Comparison of ENCODE assay signal across 38 mouse cellular contexts in genomic region chr11:26202842-26203241, GRCm38 (mm10). TPM values are rescaled to one million over a fixed set of nuclear protein-coding genes. Genes with fewer than 3 reads are reported as not detected.
"Had no signal": no experiment of that assay in that cellular context is flagged by ENCODE, and none has a peak within 500 bp of the region (broad histone marks: within the 10 kb centered on the region; RNA-seq: fewer than 3 reads in every experiment).

No protein-coding gene starts in this region.

- H3K4me1 ChIP-seq: heart, embryonic 10.5 days; heart, embryonic 12.5 days; heart, embryonic 13.5 days; heart, embryonic 15.5 days; hindbrain, embryonic 10.5 days; hindbrain, embryonic 12.5 days; hindbrain, embryonic 13.5 days; hindbrain, embryonic 15.5 days; intestine, embryonic 15.5 days; kidney, embryonic 15.5 days had no signal

- H3K4me2 ChIP-seq: heart, embryonic 11.5 days; heart, embryonic 12.5 days; heart, embryonic 13.5 days; heart, embryonic 15.5 days; hindbrain, embryonic 12.5 days; hindbrain, embryonic 13.5 days; hindbrain, embryonic 14.5 days; hindbrain, embryonic 15.5 days; intestine, embryonic 15.5 days; kidney, embryonic 15.5 days had no signal

- H3K4me3 ChIP-seq: heart, embryonic 10.5 days; heart, embryonic 12.5 days; heart, embryonic 13.5 days; heart, embryonic 15.5 days; hindbrain, embryonic 10.5 days; hindbrain, embryonic 12.5 days; hindbrain, embryonic 13.5 days; hindbrain, embryonic 15.5 days; intestine, embryonic 15.5 days; kidney, embryonic 15.5 days; layer of hippocampus, adult 2 months; left cerebral cortex, adult 2 months had no signal

- H3K36me3 ChIP-seq: heart, embryonic 10.5 days; heart, embryonic 12.5 days; heart, embryonic 13.5 days; heart, embryonic 15.5 days; hindbrain, embryonic 10.5 days; hindbrain, embryonic 12.5 days; hindbrain, embryonic 13.5 days; hindbrain, embryonic 15.5 days; intestine, embryonic 15.5 days; kidney, embryonic 15.5 days had no signal

- ATAC-seq: hindbrain, embryonic 16.5 days; hindbrain, postnatal 0 days; inflammation-experienced regulatory T-cells, adult 6 months; intestine, embryonic 15.5 days; intestine, embryonic 16.5 days; intestine, postnatal 0 days had no signal

- H3K27me3 ChIP-seq: heart, embryonic 12.5 days; heart, embryonic 13.5 days; heart, embryonic 15.5 days; hindbrain, embryonic 12.5 days; hindbrain, embryonic 13.5 days; hindbrain, embryonic 15.5 days; intestine, embryonic 15.5 days; kidney, embryonic 15.5 days had no signal

- DNase-seq: heart, postnatal 10 days; heart, postnatal 36 days; heart, postnatal 4 days; kidney, adult 11 months; kidney, adult 18-20 months; kidney, adult 2 months; kidney, adult 8-10 months; kidney, adult 9 months; kidney, postnatal 10 days; kidney, postnatal 14 days; kidney, postnatal 25 days; kidney, postnatal 36 days; kidney, postnatal 4 days; layer of hippocampus, adult 9-11 months; layer of hippocampus, postnatal 36 days had no signal

- H3K9me3 ChIP-seq: heart, embryonic 10.5 days; heart, embryonic 12.5 days; heart, embryonic 13.5 days; heart, embryonic 15.5 days; hindbrain, embryonic 10.5 days; hindbrain, embryonic 12.5 days; hindbrain, embryonic 13.5 days; hindbrain, embryonic 15.5 days; intestine, embryonic 15.5 days; kidney, embryonic 15.5 days had no signal

- H3K27ac ChIP-seq: heart, embryonic 10.5 days; heart, embryonic 13.5 days; heart, embryonic 15.5 days; hindbrain, embryonic 10.5 days; hindbrain, embryonic 12.5 days; hindbrain, embryonic 13.5 days; hindbrain, embryonic 14.5 days; hindbrain, embryonic 15.5 days; hindbrain, postnatal 0 days; intestine, embryonic 15.5 days; kidney, embryonic 15.5 days; kidney, postnatal 0 days; layer of hippocampus, adult 2 months; left cerebral cortex, adult 2 months had no signal

- H3K9ac ChIP-seq: heart, embryonic 12.5 days; heart, embryonic 13.5 days; heart, embryonic 15.5 days; hindbrain, embryonic 12.5 days; hindbrain, embryonic 13.5 days; hindbrain, embryonic 14.5 days; hindbrain, embryonic 15.5 days; intestine, embryonic 15.5 days; kidney, embryonic 15.5 days had no signal

RNA-seq across cellular contexts. Expression of gene 5730522E02Rik, which starts 7.7 kb away (rescaled TPM):
- total RNA-seq: heart, postnatal 25 days; heart, postnatal 36 days; hematopoietic stem cell, adult 5-6 weeks had no signal
- polyA plus RNA-seq: inflammation-experienced regulatory T-cells, adult 6 months; large intestine, adult 2 months had no signal
